Mouse (Mus musculus) bone marrow, adult 2 months (tissue): ENCODE results near the gene Prim2. TPM values are rescaled to one million over a fixed set of nuclear protein-coding genes. Genes with fewer than 3 reads are reported as not detected.

Source experiments
- H3K27ac ChIP-seq: fragments of 200-500 bp; 2 replicates; pipeline ENCODE4 v1.5.1; 2012; ENCODE audit warnings: low read depth, mild to moderate bottlenecking, control low read depth, inconsistent platforms, low read length; ENCODE audit not compliant: control insufficient read depth, poor library complexity, insufficient read depth
- H3K4me1 ChIP-seq: fragments of 200-500 bp; 2 replicates; pipeline ENCODE4 v1.6.1; 2011; ENCODE audit warnings: low read length; ENCODE audit not compliant: control insufficient read depth, insufficient read depth
- H3K4me3 ChIP-seq: fragments of 200-500 bp; replicated peaks from 2 replicates; pipeline ENCODE3; 2011; ENCODE audit warnings: mild to moderate bottlenecking, low read depth, low read length, control low read depth; ENCODE audit not compliant: control insufficient read depth
- CTCF ChIP-seq: fragments of 200-500 bp; IDR thresholded peaks from 2 replicates; pipeline ENCODE4 v1.5.1; 2011; ENCODE audit warnings: low read length, control low read depth; ENCODE audit not compliant: control insufficient read depth, insufficient read depth
- POLR2A ChIP-seq: fragments of 200-500 bp; IDR thresholded peaks from 2 replicates; pipeline ENCODE4 v1.6.1; 2011; ENCODE audit warnings: low read depth, mild to moderate bottlenecking, control low read depth, low read length, borderline replicate concordance; ENCODE audit not compliant: control insufficient read depth
- WGBS: fragments of 180-500 bp; shearing (Covaris S2); methylation state at CpG from one replicate; pipeline ENCODE4 v1.1.7; 2018; 5-methylcytosine and 5-hydroxymethylcytosine counted together
- polyA plus RNA-seq: library from polyadenylated mRNA; stranded (reverse); fragments of >200 nt; gene quantifications from 2 replicates; pipeline ENCODE4 v1.2.4, GENCODE M21; 2011; ENCODE audit warnings: low replicate concordance; ENCODE audit not compliant: missing spikeins, insufficient read depth, insufficient read length

Prim2 gene
- polyA plus RNA-seq, 1 experiment, result 40.0 TPM

GRCm38 (mm10) chr1:33504371-33504770, 165.2 kb downstream of the Prim2 start:
- Histone ChIP-seq H3K4me1 (peaks cover 2% of the 10 kb centered on the region; the same call in 1 of the 2 replicates), H3K27ac (no peak overlapping the region), H3K4me3 (no peak overlapping the region)
- TF ChIP-seq CTCF (no peak), POLR2A (no peak)
- 89% methylated on average over 5 of the region's 5 CpGs for WGBS

- TF ChIP-seq CTCF (no peak), POLR2A (no peak)
- Histone ChIP-seq H3K27ac (peak overlapping the region; percentile 65; the same call in 1 of the 2 replicates), H3K4me3 (no peak overlapping the region), H3K4me1 (peaks cover 2% of the 10 kb centered on the region; the same call in 1 of the 2 replicates)
- 8% methylated on average over 7 of the region's 7 CpGs for WGBS
These were observed 166.7 kb downstream of the Prim2 start for GRCm38 (mm10) chr1:33502890-33503289.

GRCm38 (mm10) chr1:33502298-33502697, 167.3 kb downstream of the Prim2 start:
- TF ChIP-seq POLR2A (no peak), CTCF (no peak)
- 44% methylated on average over 1 of the region's 1 CpGs for WGBS
- Histone ChIP-seq H3K27ac (peak overlapping the region; percentile 65; the same call in 1 of the 2 replicates), H3K4me1 (peaks cover 2% of the 10 kb centered on the region; the same call in 1 of the 2 replicates), H3K4me3 (no peak overlapping the region)

GRCm38 (mm10) chr1:33500111-33500510, 169.5 kb downstream of the Prim2 start:
- Histone ChIP-seq H3K4me3 (no peak overlapping the region), H3K27ac (no peak overlapping the region), H3K4me1 (peaks cover 3% of the 10 kb centered on the region)
- 90% methylated on average over 9 of the region's 9 CpGs for WGBS
- TF ChIP-seq POLR2A (no peak), CTCF (no peak)

GRCm38 (mm10) chr1:33499603-33500002, 170.0 kb downstream of the Prim2 start:
- Histone ChIP-seq H3K27ac (no peak overlapping the region), H3K4me3 (no peak overlapping the region), H3K4me1 (peaks cover 3% of the 10 kb centered on the region)
- no peak for TF ChIP-seq POLR2A
- TF ChIP-seq CTCF, result no peak
- WGBS, result 63% methylated on average over 4 of the region's 4 CpGs

- TF ChIP-seq POLR2A (no peak), CTCF (no peak)
- WGBS, result 49% methylated on average over 4 of the region's 4 CpGs
- Histone ChIP-seq H3K27ac (no peak overlapping the region), H3K4me1 (peaks cover 1% of the 10 kb centered on the region), H3K4me3 (no peak overlapping the region)
These were observed 173.5 kb downstream of the Prim2 start for GRCm38 (mm10) chr1:33496128-33496527.

- TF ChIP-seq POLR2A, result no peak
- TF ChIP-seq CTCF, result no peak
These were observed 174.0 kb downstream of the Prim2 start for GRCm38 (mm10) chr1:33495586-33495985.

GRCm38 (mm10) chr1:33495203-33495553, 174.4 kb downstream of the Prim2 start:
- 90% methylated on average over 8 of the region's 8 CpGs for WGBS
- peaks cover 1% of the 10 kb centered on the region for H3K4me1 ChIP-seq
- no peak overlapping the region for H3K27ac ChIP-seq
- H3K4me3 ChIP-seq, result no peak overlapping the region
- no peak for TF ChIP-seq CTCF
- TF ChIP-seq POLR2A, result no peak

More at GRCm38 (mm10) chr1:33495586-33495985, 174.0 kb downstream of the Prim2 start:
- H3K4me3 ChIP-seq, result no peak overlapping the region
- H3K27ac ChIP-seq, result no peak overlapping the region
- H3K4me1 ChIP-seq, result peaks cover 1% of the 10 kb centered on the region
- WGBS, result 81% methylated on average over 3 of the region's 3 CpGs

- TF ChIP-seq CTCF, result no peak
- TF ChIP-seq POLR2A, result no peak
- no peak overlapping the region for H3K4me3 ChIP-seq
- H3K4me1 ChIP-seq, result peaks cover 1% of the 10 kb centered on the region
- no peak overlapping the region for H3K27ac ChIP-seq
- WGBS, result 74% methylated on average over 2 of the region's 2 CpGs
These were observed 174.9 kb downstream of the Prim2 start for GRCm38 (mm10) chr1:33494524-33495202.
